Mouse (Mus musculus) adrenal gland (tissue): ENCODE measurements around the gene Marf1.
"Not testable (repeated sequence)": the region's sequence is repeated elsewhere in the genome, so short reads cannot be mapped to it uniquely, and the experiment has no call there.

ENCODE experiments used
- intact Hi-C: fragments of 180-260 bp; cut with DNase I; formaldehyde crosslinking; loops from one replicate; pipeline ENCODE4 v1.15.1; 2025
- microRNA-seq, 2 experiments: library from miRNA; unstranded; fragments of <30 nt; microRNA quantifications; one replicate each; pipeline ENCODE4; 2019

Gene Marf1

DNA sequence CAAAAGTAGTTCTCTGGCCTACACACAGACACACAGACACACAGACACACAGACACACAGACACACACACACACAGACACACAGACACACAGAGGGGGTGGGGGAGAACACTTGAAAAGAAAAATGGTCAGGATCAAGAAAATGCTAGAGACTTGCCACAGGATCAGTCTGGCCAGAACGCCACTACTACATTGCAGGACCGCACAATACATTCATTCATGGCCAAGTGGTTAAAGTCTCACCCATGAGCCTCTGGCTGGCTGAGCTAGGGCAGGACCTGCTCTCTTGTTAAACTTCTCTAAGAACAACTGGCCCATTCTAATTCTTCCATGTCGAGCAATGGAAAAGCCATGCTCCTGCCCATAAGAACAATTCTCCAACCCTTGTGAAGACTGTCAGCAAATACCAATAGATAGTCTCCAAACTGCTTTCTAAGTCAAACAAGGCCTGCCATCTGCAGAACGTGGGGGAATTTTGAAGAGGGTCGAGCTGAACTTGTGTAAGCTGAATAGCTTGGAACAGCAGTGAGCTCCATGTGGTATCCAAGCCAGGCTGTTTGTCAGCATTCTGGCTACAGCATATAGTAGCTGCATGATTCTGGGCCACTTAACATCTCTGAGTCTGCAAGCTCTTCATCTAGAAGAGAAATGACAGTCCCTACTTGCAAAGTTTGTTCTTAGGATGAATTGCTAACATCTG is 92.5 kb downstream of the Marf1 start:
- intact Hi-C loops: no loop called here

- intact Hi-C loops: not testable (repeated sequence)
Observed at GRCm38 (mm10) chr16:14068701-14069100, 94.5 kb downstream of the Marf1 start.

- intact Hi-C loops: not testable (repeated sequence)
Observed at GRCm38 (mm10) chr16:14066571-14066970, 96.6 kb downstream of the Marf1 start.

DNA sequence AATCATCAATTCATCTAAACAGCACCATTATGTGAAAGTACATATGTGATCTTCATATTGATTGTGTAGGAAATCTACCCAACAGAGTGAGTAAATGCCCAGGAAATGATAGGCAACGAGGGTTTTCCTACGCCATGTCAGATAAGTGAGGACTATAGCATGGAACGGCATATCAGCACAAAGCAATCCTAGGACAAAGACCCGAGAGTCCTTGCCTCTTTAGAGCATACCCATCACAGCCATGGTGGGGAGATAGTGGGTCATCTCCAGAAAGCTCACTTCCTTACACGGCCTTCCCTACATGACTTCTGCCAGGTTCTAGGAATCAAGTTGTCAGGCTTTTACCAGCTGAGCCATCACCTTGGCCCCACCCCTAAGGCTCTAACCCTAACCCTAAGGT is 103.3 kb downstream of the Marf1 start:
- intact Hi-C loops: no loop called here

Small RNAs within 50 kb of the gene (microRNA-seq; reads per million reads assigned to microRNA genes)
- 0 to 0.23 reads per million in 2 experiments for gene Gm27671
- 922 to 1,731 reads per million in 2 experiments for gene Mir484
